Mouse (Mus musculus) ES-CJ7 (cell line): ENCODE measurements around the gene Zbtb7b.

Experiments used
- DNase-seq: peaks from one replicate; pipeline ENCODE4 v3.0.0; 2011; ENCODE audit warnings: low read depth, low spot score

The Zbtb7b gene

GRCm38 (mm10) chr3:89390111-89390515, 4.5 kb downstream of the Zbtb7b start:
- no peak for DNase-seq

GRCm38 (mm10) chr3:89388901-89389740, 5.5 kb downstream of the Zbtb7b start:
- peak; percentile 79 for DNase-seq

- DNase-seq: no peak
Measured at GRCm38 (mm10) chr3:89388134-89388881, 6.3 kb downstream of the Zbtb7b start.

GRCm38 (mm10) chr3:89387632-89388031, 6.9 kb downstream of the Zbtb7b start:
- no peak for DNase-seq

GRCm38 (mm10) chr3:89386438-89387420, 7.8 kb downstream of the Zbtb7b start:
- no peak for DNase-seq

- DNase-seq: no peak
Measured at GRCm38 (mm10) chr3:89385451-89385850, 9.1 kb downstream of the Zbtb7b start.

- DNase-seq: no peak
Measured at GRCm38 (mm10) chr3:89384331-89385076, 10.1 kb downstream of the Zbtb7b start.

GRCm38 (mm10) chr3:89383651-89384255, 10.8 kb downstream of the Zbtb7b start:
- no peak for DNase-seq

GRCm38 (mm10) chr3:89382950-89383349, 11.6 kb downstream of the Zbtb7b start:
- peak; percentile 89 for DNase-seq

GRCm38 (mm10) chr3:89382033-89382882, 12.3 kb downstream of the Zbtb7b start:
- DNase-seq: peak; percentile 97

- DNase-seq: no peak
Measured at GRCm38 (mm10) chr3:89381233-89381632, 13.3 kb downstream of the Zbtb7b start.

- no peak for DNase-seq
Measured at GRCm38 (mm10) chr3:89380711-89381110, 13.9 kb downstream of the Zbtb7b start.

GRCm38 (mm10) chr3:89380291-89380690, 14.3 kb downstream of the Zbtb7b start:
- DNase-seq: no peak

GRCm38 (mm10) chr3:89379388-89380131, 15.0 kb downstream of the Zbtb7b start:
- DNase-seq: peak; percentile 61

GRCm38 (mm10) chr3:89378394-89379067, 16.0 kb downstream of the Zbtb7b start:
- peak; percentile 96 for DNase-seq

GRCm38 (mm10) chr3:89377831-89378230, 16.7 kb downstream of the Zbtb7b start:
- DNase-seq: no peak

GRCm38 (mm10) chr3:89373581-89374231, 20.9 kb downstream of the Zbtb7b start:
- peak; percentile 73 for DNase-seq

GRCm38 (mm10) chr3:89367338-89367737, 27.2 kb downstream of the Zbtb7b start:
- DNase-seq: no peak
